Mouse (Mus musculus) testis, adult 2 months (tissue): Measurements from ENCODE around the gene Dnmbp.

Experiments
- CTCF ChIP-seq: fragments of 200-500 bp; IDR thresholded peaks from 2 replicates; pipeline ENCODE4 v1.5.1; 2012; ENCODE audit warnings: low read depth, mild to moderate bottlenecking, inconsistent platforms, low read length, moderate library complexity; ENCODE audit not compliant: control insufficient read depth, insufficient read depth, insufficient replicate concordance
- POLR2A ChIP-seq: fragments of 200-500 bp; IDR thresholded peaks from 2 replicates; pipeline ENCODE4 v1.6.1; 2012; ENCODE audit warnings: low read depth, mild to moderate bottlenecking, inconsistent platforms, low read length, moderate library complexity; ENCODE audit not compliant: control insufficient read depth

GRCm38 (mm10) chr19:43962795-43963194, 22.8 kb upstream of the Dnmbp start:
- TF ChIP-seq CTCF, result no peak
- no peak for TF ChIP-seq POLR2A
